Mouse (Mus musculus) embryonic facial prominence, embryonic 14.5 days (tissue): ENCODE results near the gene Stard3nl. TPM values are rescaled to one million over a fixed set of nuclear protein-coding genes. Genes with fewer than 3 reads are reported as not detected.

ENCODE experiments used
- ATAC-seq: fragments of 200-750 bp; cut with Nextera tagmentation; 2 replicates; pipeline ENCODE4 v1.8.0; 2017; ENCODE audit warnings: low read depth, moderate number of reproducible peaks, moderate TSS enrichment
- DNase-seq: peaks from one replicate; pipeline ENCODE4 v3.0.0-alpha.2; 2015; ENCODE audit warnings: low spot score
- H3K27ac ChIP-seq: fragments of 300-500 bp; sonication (generic); replicated peaks from 2 replicates; pipeline ENCODE4 v1.5.1; 2014; ENCODE audit warnings: low read depth, mild to moderate bottlenecking, low read length, moderate library complexity
- H3K27me3 ChIP-seq: fragments of 300-500 bp; sonication (generic); replicated peaks from 2 replicates; pipeline ENCODE4 v1.6.1; 2014; ENCODE audit warnings: low read length; ENCODE audit not compliant: control insufficient read depth, insufficient read depth
- H3K36me3 ChIP-seq: fragments of 300-500 bp; sonication (generic); 2 replicates; pipeline ENCODE4 v1.6.1; 2014; ENCODE audit warnings: low read length, mixed read lengths; ENCODE audit not compliant: control insufficient read depth, insufficient read depth
- H3K4me1 ChIP-seq: fragments of 300-500 bp; sonication (generic); 2 replicates; pipeline ENCODE4 v1.6.1; 2014; ENCODE audit warnings: antibody characterized with exemption, low read length; ENCODE audit not compliant: control insufficient read depth, insufficient read depth
- H3K4me2 ChIP-seq: fragments of 300-500 bp; sonication (generic); 2 replicates; pipeline ENCODE4 v1.6.1; 2014; ENCODE audit warnings: low read depth, mild to moderate bottlenecking, low read length, moderate library complexity, mixed read lengths
- H3K4me3 ChIP-seq: fragments of 300-500 bp; sonication (generic); 2 replicates; pipeline ENCODE4 v1.5.1; 2014; ENCODE audit warnings: low read depth, mild to moderate bottlenecking, low read length
- H3K9ac ChIP-seq: fragments of 300-500 bp; sonication (generic); 2 replicates; pipeline ENCODE4 v1.6.1; 2014; ENCODE audit warnings: low read depth, mild to moderate bottlenecking, low read length, moderate library complexity, mixed read lengths
- H3K9me3 ChIP-seq: fragments of 300-500 bp; sonication (generic); 2 replicates; pipeline ENCODE4 v1.6.1; 2016; ENCODE audit warnings: low read length; ENCODE audit not compliant: control insufficient read depth
- WGBS: fragments of 180-500 bp; shearing (Covaris S2); extraction: QIAGEN DNeasy Blood & Tissue Kit; methylation state at CpG from one replicate; pipeline ENCODE4 v1.1.7; 2014; 5-methylcytosine and 5-hydroxymethylcytosine counted together
- polyA plus RNA-seq: library from polyadenylated mRNA; unstranded; fragments of >200 nt; fragmentation: Nextera tagmentation; extraction: Ambion mirVana; gene quantifications from 2 replicates; pipeline ENCODE4 v1.2.1, GENCODE M21; 2014

Gene Stard3nl
- polyA plus RNA-seq, 1 experiment from 2014 or later: 101 TPM

DNA sequence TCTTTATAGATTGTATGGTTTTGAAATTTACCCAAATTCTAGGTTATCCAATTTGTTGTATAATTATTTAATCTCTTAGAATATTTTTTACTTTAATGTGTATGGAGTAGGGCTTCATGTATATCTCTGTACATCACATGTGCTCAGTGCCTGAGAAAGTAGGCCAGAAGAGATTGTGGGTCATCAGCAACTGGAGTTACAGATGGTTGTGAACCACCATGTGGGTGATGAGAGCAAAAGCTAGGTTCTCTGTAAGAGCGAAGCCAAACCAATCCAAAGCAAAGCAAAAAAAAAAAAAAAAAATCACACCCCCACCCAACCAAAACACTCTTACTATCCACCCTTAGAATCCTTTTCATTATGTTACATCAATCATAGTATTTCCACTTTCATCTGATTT, 19.7 kb upstream of the Stard3nl start:
- 94% methylated on average over 1 of the region's 1 CpGs for WGBS
- no peaks in the 10 kb centered on the region for H3K4me1 ChIP-seq

DNA sequence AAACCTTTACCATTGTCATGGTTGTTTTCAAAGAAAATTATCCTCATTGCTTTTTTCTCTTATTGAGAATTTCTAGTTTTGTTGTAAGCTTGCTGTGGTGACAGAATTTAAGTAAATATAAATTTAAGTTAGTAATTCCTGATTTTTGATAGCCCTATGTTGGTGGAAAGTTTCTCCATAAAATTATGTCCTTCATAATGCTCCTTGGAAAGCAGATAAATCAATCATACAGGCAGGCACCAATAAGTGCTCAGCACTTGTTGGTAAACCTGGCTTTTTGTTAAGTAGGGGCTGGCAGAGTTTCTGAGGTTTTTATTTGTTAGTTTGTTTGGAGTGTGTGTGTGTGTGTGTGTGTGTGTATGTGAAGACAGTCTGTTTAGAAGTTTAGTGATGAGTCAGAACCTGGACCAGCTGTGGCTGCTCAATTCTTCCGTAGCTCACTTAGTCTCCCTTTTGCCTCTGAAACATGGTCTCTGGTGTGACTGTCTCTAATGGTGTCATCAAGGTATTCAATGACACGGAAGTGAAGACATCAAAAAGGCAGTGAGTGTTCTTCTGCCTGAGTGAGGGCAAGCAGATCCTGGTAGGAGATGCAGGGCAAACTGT, 16.8 kb upstream of the Stard3nl start:
- Histone ChIP-seq H3K27me3 (no peaks in the 10 kb centered on the region), H3K9me3 (no peaks in the 10 kb centered on the region), H3K27ac (no peak overlapping the region), H3K4me3 (no peak overlapping the region), H3K4me1 (no peaks in the 10 kb centered on the region), H3K9ac (no peak overlapping the region), H3K4me2 (no peak overlapping the region), H3K36me3 (no peaks in the 10 kb centered on the region)
- 76% methylated on average over 2 of the region's 2 CpGs for WGBS
- DNase-seq: no peak
- ATAC-seq: no peak

More for the DNA sequence above, 19.7 kb upstream of the Stard3nl start:
- no peaks in the 10 kb centered on the region for H3K9me3 ChIP-seq
- DNase-seq: no peak
- no peak overlapping the region for H3K27ac ChIP-seq
- no peak for ATAC-seq
- no peaks in the 10 kb centered on the region for H3K36me3 ChIP-seq
- no peak overlapping the region for H3K4me2 ChIP-seq
- no peaks in the 10 kb centered on the region for H3K27me3 ChIP-seq
- no peak overlapping the region for H3K4me3 ChIP-seq
- H3K9ac ChIP-seq: no peak overlapping the region

DNA sequence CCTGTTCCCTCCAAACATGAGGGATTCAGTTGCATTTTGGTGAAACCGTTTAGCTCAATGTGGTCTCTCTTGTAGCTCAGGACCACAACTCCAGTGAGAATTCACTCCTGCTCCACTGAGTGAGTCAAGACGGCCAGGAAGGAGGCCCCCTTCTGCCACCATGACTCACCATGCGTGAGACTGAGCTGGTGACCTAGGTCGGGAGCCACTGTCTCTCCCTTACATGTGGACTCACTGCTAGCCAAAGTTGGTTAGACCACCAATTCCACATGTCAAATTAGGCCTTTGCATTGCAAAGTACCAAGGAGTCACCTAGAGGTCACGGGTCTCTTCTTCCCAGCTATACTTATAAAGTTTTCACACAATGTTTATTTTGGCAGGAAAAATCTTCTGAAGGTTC, 16.3 kb upstream of the Stard3nl start:
- Histone ChIP-seq H3K27me3 (no peaks in the 10 kb centered on the region), H3K4me2 (no peak overlapping the region), H3K4me1 (no peaks in the 10 kb centered on the region), H3K27ac (no peak overlapping the region), H3K9me3 (no peaks in the 10 kb centered on the region), H3K36me3 (no peaks in the 10 kb centered on the region), H3K9ac (no peak overlapping the region), H3K4me3 (no peak overlapping the region)
- ATAC-seq: peak; percentile 55; the same call in 1 of the 2 replicates
- peak; percentile 41 for DNase-seq
- WGBS: 64% methylated on average over 5 of the region's 5 CpGs

DNA sequence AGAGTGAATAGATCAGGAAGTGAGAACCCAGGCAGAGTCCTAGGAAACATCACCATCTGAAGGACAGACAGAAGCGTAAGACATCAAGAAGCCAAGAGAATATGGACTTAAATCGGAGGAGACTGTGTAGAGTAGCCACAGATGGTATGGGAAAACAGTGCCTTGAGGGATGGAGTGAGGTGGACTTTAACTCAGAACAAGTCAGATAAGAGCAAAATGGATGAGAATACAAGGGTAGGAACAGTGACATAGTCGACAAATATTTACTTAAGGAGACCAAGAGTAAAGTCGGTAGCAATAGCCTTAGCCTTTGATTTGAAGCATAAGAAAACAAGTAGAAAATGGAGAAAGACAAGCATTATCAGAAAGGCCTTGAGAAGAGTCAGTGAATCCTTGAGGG, 15.1 kb upstream of the Stard3nl start:
- ATAC-seq (no peak), DNase-seq (no peak)
- Histone ChIP-seq H3K27ac (no peak overlapping the region), H3K9ac (no peak overlapping the region), H3K9me3 (no peaks in the 10 kb centered on the region), H3K27me3 (no peaks in the 10 kb centered on the region), H3K4me1 (no peaks in the 10 kb centered on the region), H3K4me2 (no peak overlapping the region), H3K36me3 (no peaks in the 10 kb centered on the region), H3K4me3 (no peak overlapping the region)
- 87% methylated on average over 4 of the region's 4 CpGs for WGBS

DNA sequence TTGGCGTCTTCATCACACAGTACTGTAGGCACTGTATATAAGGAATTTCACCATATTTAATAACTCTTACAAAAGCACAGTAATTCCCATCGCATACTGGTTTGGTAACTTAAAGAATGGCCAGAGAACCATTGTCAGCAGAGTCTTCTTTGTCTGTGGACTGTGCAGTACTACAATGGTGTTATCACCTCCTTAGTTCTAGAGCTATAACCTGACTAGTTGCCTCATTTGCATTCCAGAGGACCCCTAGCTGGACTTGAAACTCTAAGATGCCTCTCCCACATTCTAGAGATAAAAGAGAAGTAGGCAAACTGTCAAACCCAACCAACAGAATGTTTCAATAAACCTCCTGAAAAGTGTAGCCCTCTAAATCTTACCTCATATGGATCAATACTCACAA, 12.4 kb upstream of the Stard3nl start:
- Histone ChIP-seq H3K9ac (no peak overlapping the region), H3K27me3 (no peaks in the 10 kb centered on the region), H3K9me3 (no peaks in the 10 kb centered on the region), H3K4me1 (no peaks in the 10 kb centered on the region), H3K27ac (no peak overlapping the region), H3K36me3 (no peaks in the 10 kb centered on the region), H3K4me3 (no peak overlapping the region), H3K4me2 (no peak overlapping the region)
- WGBS: 97% methylated on average over 2 of the region's 2 CpGs
- no peak for DNase-seq
- no peak for ATAC-seq

DNA sequence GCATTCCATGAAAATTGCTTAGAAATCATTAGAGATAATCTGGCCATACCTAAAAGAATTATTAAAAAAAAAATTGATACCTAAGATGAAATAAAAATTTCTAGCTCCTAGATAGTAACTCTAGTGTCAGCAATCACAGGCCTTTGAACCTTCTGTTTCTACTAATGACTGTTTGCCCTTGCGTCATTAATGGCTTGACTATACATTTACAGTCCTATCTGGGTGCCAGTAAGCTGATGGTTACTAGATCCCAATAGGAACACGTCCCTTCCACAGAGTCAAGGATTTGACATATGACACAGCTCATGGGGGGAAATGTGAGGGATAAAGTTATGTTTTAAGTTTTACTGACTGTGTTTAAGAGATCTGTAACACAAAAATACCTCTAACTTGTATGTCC, 9.0 kb upstream of the Stard3nl start:
- WGBS: 67% methylated on average over 2 of the region's 2 CpGs
- Histone ChIP-seq H3K27ac (no peak overlapping the region), H3K9me3 (no peaks in the 10 kb centered on the region), H3K36me3 (no peaks in the 10 kb centered on the region), H3K27me3 (no peaks in the 10 kb centered on the region), H3K4me3 (no peak overlapping the region), H3K4me1 (no peaks in the 10 kb centered on the region), H3K4me2 (no peak overlapping the region), H3K9ac (no peak overlapping the region)
- ATAC-seq (no peak), DNase-seq (no peak)

DNA sequence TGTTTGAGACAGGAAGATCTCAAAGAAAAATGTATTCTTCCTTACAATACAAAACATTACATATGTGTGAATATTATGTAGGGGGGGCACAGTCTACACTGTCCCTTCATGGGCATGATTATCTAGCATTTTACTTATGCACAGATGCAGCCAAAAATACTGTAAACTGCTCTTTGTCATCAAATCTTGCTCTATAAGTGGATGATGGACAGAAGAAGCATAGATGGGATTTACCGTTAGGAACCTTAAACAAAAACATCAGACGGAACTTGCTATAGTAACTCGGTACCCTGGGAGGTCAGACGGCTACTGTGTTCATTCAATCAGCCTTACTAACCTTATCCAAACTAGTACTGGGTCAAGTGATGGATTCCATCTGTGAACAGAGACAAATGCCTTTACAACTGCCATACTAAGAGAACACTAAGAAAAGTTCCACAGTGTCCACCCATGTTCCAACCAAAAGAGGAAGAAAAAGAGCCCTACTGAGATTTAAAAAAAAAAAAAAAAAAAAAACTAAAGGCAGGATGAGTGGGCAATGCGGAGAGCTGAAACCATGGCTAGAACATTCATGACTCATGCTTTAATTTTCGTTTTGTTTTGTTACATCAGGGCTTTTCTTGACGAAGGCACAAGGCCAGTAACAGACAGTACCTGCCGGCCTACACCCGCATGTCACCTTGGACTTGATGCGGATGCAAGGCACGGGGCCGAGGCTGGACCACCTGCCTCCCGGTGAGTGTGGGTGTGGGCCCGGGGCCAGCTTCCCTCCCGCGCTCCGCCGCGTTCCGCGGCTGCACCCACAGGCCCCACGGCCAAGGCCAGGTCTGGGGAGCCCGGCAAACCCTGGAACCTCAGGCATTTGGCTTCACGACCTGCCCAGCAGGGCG, 552 bp downstream of the Stard3nl start:
- WGBS: 0% methylated on average over 21 of the region's 25 CpGs
- peak; percentile 68 for ATAC-seq

DNA sequence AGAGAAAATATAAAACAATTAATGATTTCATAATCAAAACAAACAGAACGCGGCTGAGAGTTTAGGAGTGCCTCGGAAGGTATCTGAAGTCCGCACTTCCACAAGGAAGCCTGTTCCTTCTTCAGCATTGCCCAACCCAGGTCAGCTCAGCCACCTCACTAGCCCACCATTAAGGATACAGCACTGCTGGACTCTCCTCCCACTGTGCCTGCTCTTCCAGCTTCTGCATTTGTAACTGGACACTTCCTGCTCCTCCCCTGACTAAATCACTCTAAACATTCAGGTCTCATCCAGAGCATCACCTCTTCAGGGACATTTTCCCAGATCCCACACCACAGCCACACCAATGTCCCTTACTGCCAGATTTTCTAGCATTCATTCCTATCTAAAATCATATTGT, 1.4 kb downstream of the Stard3nl start:
- peak overlapping the region; percentile 94 for H3K4me3 ChIP-seq
- 28% methylated on average over 4 of the region's 4 CpGs for WGBS
- H3K4me1 ChIP-seq: peaks cover 10% of the 10 kb centered on the region
- no peak overlapping the region for H3K9ac ChIP-seq
- H3K4me2 ChIP-seq: peak overlapping the region; percentile 55
- 0 out of 2 replicates have a peak, but pooled peaks cover 4% of the 10 kb centered on the region for H3K36me3 ChIP-seq
- H3K9me3 ChIP-seq: no peaks in the 10 kb centered on the region
- DNase-seq (peak; percentile 38), ATAC-seq (no peak)
- no peaks in the 10 kb centered on the region for H3K27me3 ChIP-seq
- no peak overlapping the region for H3K27ac ChIP-seq

More for the DNA sequence above, 552 bp downstream of the Stard3nl start:
- no peak for DNase-seq
- Histone ChIP-seq H3K4me1 (peaks cover 10% of the 10 kb centered on the region), H3K9ac (peak overlapping the region; percentile 92), H3K4me3 (peak overlapping the region; percentile 94), H3K9me3 (no peaks in the 10 kb centered on the region), H3K4me2 (peak overlapping the region; percentile 55), H3K36me3 (0 out of 2 replicates have a peak, but pooled peaks cover 4% of the 10 kb centered on the region), H3K27me3 (no peaks in the 10 kb centered on the region), H3K27ac (peak overlapping the region; percentile 83)
